Mouse (Mus musculus) Patski (cell line): ENCODE data around the gene Acot6. TPM values are rescaled to one million over a fixed set of nuclear protein-coding genes. Genes with fewer than 3 reads are reported as not detected.

Experiments used
- ATAC-seq: fragments of 100-300 bp; one replicate; pipeline ENCODE4 v1.8.0; 2021
- CTCF ChIA-PET: fragments of 350-600 bp; sonication (Branson Sonifier 250); formaldehyde crosslinking; loops from one replicate; lab custom pipeline; 2022; ENCODE audit warnings: inconsistent platforms; lab: Charles Lee
- POLR2A ChIA-PET: fragments of 350-600 bp; sonication (Branson Sonifier 250); formaldehyde crosslinking; loops from one replicate; lab custom pipeline; 2022; ENCODE audit warnings: antibody characterized with exemption, inconsistent platforms; lab: Charles Lee
- DNase-seq: peaks from one replicate; pipeline ENCODE4 v3.0.0-alpha.2; 2011; ENCODE audit warnings: low read depth, low spot score
- H3K27me3 ChIP-seq: fragments of 371-371 bp; one replicate; pipeline ENCODE4 v1.5.1; 2021
- CTCF ChIP-seq: fragments of 100-300 bp; IDR thresholded peaks from one replicate; pipeline ENCODE4 v1.5.1; 2021
- in situ Hi-C: fragments of 300-500 bp; cut with MboI; formaldehyde crosslinking; loops from 3 replicates; pipeline ENCODE4 v1.11.1; 2018; ENCODE audit warnings: low pct_unique_long_range_greater_than_20kb, mixed read lengths
- polyA plus RNA-seq: library from polyadenylated mRNA; unstranded; gene quantifications from one replicate; pipeline ENCODE4 v1.2.3, GENCODE M21; 2021

Acot6 gene
- polyA plus RNA-seq, 1 experiment from 2014 or later: 0.09 TPM

DNA sequence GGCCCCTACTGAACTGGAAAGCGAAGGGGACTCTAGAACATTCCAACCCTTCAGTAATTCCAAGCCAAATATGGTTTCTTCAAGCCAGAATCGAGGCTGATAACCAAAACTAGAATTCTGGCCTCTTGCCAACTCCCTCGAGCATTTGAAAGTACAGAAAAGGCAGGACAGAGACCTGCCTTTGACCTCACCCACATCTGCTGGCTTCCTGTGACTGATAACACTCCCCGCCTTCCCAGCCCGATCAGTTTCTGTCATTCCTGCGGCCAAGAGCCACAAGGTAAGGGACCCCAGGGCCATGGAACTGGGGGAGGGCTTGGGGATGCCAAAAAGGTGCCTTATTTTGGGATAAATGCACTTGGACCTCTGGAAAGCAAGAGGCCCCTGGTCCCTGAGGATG, 50.5 kb downstream of the Acot6 start:
- CTCF ChIA-PET: no interaction called here
- POLR2A ChIA-PET: interaction anchor here (1.2 kb wide), 1 partner anchor 9 kb away, joined by 3 read pairs; no protein-coding TSS in a partner anchor
- no peak for TF ChIP-seq CTCF
- H3K27me3 ChIP-seq: no peaks in the 10 kb centered on the region
- in situ Hi-C loops: no loop called here
- DNase-seq (no peak), ATAC-seq (no peak)

DNA sequence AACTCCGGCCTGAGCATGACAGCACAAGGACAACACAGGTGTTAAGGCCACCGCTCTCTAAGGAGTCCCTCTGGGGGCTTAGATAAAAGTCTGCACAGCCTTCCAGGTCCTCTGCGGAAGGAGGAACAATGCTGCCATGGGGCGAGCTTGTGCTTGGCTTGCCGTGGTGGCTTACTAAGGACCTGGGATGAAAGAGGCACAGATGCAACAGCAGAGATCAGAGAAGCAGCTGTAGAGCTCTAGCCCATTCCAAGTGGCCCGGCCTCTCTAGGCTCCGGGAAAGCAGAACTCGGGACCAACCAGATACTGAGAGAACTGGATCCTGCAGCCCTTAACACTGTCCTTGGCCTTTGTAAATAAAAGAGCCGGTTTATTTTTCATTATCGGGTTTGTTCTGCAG, 51.5 kb downstream of the Acot6 start:
- DNase-seq: no peak
- ChIA-PET CTCF (no interaction called here), POLR2A (interaction anchor here (1.2 kb wide), 1 partner anchor 9 kb away, joined by 3 read pairs; no protein-coding TSS in a partner anchor)
- no peak for TF ChIP-seq CTCF
- H3K27me3 ChIP-seq: no peaks in the 10 kb centered on the region
- ATAC-seq: no peak
- in situ Hi-C loops: no loop called here

DNA sequence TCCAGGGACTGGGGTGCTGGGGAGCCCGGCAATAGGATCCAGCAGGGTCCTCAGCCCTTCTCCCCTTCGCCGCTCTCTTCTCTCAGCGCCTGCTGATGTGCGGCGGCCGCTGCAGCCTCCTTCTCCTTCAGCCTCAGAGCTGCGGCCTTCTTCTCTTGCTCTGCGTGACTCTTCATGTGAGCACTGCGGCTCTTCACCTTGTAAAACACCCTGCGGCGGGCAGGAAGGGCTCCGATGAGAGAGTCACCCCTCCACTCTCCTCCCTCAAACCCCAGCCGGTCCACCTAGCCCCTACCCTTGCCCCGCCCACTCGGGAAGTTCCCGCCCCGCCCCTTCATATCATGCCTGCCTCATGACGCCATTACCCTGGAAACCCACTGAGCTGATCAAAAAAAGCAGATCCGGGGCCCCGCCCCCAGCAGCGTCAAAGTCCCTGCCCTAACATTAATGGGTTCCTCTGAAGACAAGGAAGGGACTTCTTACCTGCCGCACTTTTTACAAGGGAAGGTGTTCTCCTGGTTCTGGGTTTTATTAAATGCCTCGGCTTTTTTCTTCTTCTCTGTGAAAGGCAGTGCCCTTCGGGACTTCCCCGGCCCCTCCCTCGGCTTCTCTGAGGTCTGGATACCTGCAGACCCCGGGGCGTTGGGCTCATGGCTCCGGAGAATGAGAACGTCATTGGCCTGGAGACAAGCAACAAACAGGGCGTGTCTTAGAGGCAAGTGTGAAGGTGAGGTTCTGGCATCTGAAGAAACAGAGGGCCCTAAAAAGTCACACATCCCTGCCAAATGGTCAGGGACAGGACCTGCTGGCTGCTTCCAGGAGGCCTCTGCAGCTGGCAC, 52.1 kb downstream of the Acot6 start:
- DNase-seq (no peak), ATAC-seq (no peak)
- no peak for TF ChIP-seq CTCF
- in situ Hi-C loops: no loop called here
- no peaks in the 10 kb centered on the region for H3K27me3 ChIP-seq
- ChIA-PET POLR2A (no interaction called here), CTCF (no interaction called here)

DNA sequence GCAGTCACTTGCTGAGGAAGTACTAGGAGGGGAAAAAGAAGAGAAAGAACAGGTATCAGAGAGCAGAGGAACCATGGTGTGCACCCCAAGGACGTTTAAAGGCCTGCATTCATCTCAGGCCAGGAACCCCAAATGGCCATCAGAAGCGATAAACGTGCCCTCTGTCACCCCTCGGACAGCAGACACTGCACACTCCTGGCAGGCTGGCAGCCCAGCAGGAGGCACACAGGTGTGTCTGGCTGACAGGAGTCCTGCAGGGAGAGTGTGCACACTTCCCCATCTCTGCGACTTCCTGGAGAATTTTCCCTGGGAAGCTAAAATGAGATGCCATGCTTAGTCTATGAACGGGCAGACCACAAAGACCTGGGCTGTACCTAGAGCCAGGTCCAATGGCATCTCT, 53.0 kb downstream of the Acot6 start:
- no peak for TF ChIP-seq CTCF
- H3K27me3 ChIP-seq: no peaks in the 10 kb centered on the region
- DNase-seq (no peak), ATAC-seq (no peak)
- in situ Hi-C loops: no loop called here
- ChIA-PET POLR2A (no interaction called here), CTCF (no interaction called here)

DNA sequence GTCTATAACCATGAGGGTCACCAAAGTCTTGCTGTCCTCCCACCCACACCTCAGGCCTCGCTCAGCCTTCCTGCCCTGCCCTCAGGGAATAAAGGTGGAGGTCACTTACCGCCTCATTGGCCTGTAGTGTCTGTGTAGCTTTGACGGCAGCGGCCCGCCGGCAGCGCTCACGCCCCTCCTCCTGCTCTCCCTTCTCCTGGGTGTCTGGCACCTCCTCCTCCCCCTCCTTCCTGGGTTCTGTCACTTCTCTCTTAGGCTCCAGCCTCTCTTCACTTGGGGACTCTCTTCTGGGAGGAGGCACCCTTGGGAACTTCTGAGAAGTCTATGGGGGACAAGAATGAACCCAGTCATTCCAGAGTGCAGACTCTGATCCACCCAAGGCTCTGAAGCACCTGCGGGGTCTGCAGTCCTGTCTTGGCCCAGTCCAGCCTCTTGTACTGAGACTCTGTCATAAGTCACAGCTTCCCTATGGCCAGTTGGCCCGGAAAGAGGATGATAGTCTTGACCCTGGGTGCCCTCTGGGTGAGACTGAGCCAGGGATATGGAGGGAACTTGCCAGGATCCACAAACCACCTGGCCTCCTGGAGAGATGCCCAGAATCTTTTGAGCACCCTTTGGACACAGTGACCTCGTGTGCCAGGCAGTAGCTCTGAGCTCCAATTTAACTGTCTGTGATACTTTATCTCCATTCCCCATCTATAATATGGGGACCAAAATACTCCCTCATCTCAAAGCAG, 54.5 kb downstream of the Acot6 start:
- no peak for ATAC-seq

DNA sequence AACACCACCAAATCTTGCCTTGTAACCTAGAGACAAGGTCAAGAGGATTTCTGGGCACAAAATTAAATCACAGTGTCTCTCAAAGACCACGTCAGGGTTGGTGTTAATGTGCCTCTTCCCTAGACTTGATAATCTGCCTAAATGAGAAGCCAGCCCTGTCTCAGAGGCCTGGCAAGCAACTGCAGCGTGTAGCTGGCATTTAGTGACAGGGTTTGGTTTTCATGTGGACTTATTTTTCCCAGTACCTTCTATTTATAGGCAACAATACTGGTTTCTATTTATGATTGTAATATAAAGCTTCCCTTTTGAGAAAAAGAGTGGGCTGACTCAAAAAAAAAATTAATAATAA, 55.0 kb downstream of the Acot6 start:
- POLR2A ChIA-PET: interaction anchor here (0.7 kb wide), 1 partner anchor 570 kb away, joined by 5 read pairs; no protein-coding TSS in a partner anchor
- no peak for TF ChIP-seq CTCF
- ATAC-seq: no peak

More for the DNA sequence above, 54.5 kb downstream of the Acot6 start:
- H3K27me3 ChIP-seq: no peaks in the 10 kb centered on the region
- in situ Hi-C loops: no loop called here
- no peak for TF ChIP-seq CTCF
- no peak for DNase-seq
- CTCF ChIA-PET: no interaction called here
- POLR2A ChIA-PET: interaction anchor here (0.7 kb wide), 1 partner anchor 571 kb away, joined by 5 read pairs; no protein-coding TSS in a partner anchor

DNA sequence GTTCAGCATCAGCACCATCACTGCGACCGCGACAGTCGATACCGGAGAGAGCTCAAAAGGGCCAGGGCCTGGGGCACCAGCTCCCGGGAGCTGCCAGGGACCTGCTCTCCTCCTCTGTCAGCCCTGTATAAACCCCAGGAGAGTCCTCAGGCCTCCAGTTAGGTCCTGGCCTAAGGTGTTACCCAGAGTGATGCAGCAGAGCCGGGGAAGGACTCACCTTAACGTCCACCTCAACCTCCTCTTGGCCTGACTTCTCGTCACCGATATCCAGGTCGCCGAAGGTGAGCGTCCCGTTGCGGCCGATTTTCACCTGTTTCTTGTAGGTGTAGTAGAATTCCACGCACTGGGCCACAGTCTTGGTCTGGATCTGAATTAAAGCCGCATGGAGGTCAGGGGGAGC, 55.8 kb downstream of the Acot6 start:
- DNase-seq (no peak), ATAC-seq (no peak)
- POLR2A ChIA-PET: no interaction called here
- TF ChIP-seq CTCF: no peak
- in situ Hi-C loops: no loop called here
- no peaks in the 10 kb centered on the region for H3K27me3 ChIP-seq
- CTCF ChIA-PET: no interaction called here

More for the DNA sequence above, 55.0 kb downstream of the Acot6 start:
- in situ Hi-C loops: no loop called here
- CTCF ChIA-PET: no interaction called here
- DNase-seq: no peak
- no peaks in the 10 kb centered on the region for H3K27me3 ChIP-seq

DNA sequence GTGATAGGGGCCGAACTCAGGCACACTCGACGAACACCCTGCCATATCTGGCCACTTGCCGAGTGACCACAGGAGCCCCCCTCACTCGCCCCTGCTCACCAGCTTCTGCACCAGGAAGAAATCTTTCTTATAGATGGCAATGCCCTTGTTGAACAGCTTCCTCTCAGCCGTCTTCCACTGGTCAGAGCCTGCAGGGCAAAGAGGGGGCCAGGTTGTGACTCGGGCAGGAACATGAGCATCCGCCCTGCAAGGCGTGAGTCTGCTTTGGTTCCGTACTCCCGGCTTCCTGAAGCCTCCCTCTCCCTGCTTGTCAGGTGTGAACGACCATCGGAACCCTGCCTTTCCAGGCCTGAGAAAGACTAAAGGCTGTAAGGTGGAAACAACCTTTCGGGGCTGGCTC, 57.7 kb downstream of the Acot6 start:
- CTCF ChIA-PET: interaction anchor here (0.9 kb wide), 1 partner anchor 10 kb away, joined by 3 read pairs; the partner anchor contains the start of gene Pnma1
- TF ChIP-seq CTCF: no peak
- ATAC-seq: no peak
- in situ Hi-C loops: no loop called here
- POLR2A ChIA-PET: no interaction called here
- no peaks in the 10 kb centered on the region for H3K27me3 ChIP-seq
- DNase-seq: no peak

DNA sequence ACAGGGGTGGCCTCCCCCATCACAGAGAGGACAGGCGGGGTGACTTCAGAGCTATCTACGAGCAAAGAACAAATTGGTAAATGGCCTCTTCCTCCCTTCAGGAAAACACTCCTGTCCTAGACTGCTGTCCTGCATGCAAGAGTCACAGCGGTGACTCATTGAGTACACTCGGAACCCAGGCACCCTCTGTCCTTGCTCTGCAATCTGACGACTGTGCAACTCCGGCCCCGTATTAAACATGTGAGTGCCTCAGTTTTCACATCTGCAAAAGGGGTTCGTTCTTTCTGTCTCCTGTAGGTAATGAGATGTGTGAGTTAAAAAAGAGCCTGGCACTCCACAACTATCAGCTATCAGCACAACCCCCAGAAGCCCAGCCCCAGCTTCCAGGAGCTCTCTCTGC, 60.0 kb downstream of the Acot6 start:
- no peaks in the 10 kb centered on the region for H3K27me3 ChIP-seq
- no peak for ATAC-seq
- in situ Hi-C loops: no loop called here
- CTCF ChIA-PET: interaction anchor here (1.2 to 1.4 kb wide), 2 partner anchors 82 to 86 kb away, joined by 3 to 4 read pairs; no protein-coding TSS in a partner anchor
- POLR2A ChIA-PET: interaction anchor here (1.2 kb wide), 3 partner anchors 9 to 194 kb away, joined by 3 read pairs; no protein-coding TSS in a partner anchor
- no peak for TF ChIP-seq CTCF
- DNase-seq: no peak

Other genes with a start within 250 kb of the Acot6 start
- gene Numb, start 178.7 kb upstream of the Acot6 start, polyA plus RNA-seq: 30.9 TPM
- 12.4 TPM for gene Riox1, start 150.0 kb upstream of the Acot6 start, polyA plus RNA-seq
- gene Heatr4, start 115.8 kb upstream of the Acot6 start, polyA plus RNA-seq: not detected
- gene Acot2, start 112.8 kb upstream of the Acot6 start, polyA plus RNA-seq: 33.7 TPM
- 35.0 TPM for gene Acot1, start 91.2 kb upstream of the Acot6 start, polyA plus RNA-seq
- 0.33 TPM for gene Acot4, start 62.3 kb upstream of the Acot6 start, polyA plus RNA-seq
- gene Gm49366, start 61.7 kb upstream of the Acot6 start, polyA plus RNA-seq: not detected
- 1.6 TPM for gene Acot3, start 48.5 kb upstream of the Acot6 start, polyA plus RNA-seq
- 1.1 TPM for gene Acot5, start 31.3 kb upstream of the Acot6 start, polyA plus RNA-seq
- gene Dnal1, start 13.7 kb downstream of the Acot6 start, polyA plus RNA-seq: 23.6 TPM
- 1.2 TPM for gene Pnma1, start 47.8 kb downstream of the Acot6 start, polyA plus RNA-seq
- 16.0 TPM for gene Elmsan1, start 118.2 kb downstream of the Acot6 start, polyA plus RNA-seq
- 39.1 TPM for gene Ptgr2, start 184.6 kb downstream of the Acot6 start, polyA plus RNA-seq
- gene Zfp410, start 216.2 kb downstream of the Acot6 start, polyA plus RNA-seq: 37.0 TPM